ENCODE assay signal across 8 mouse cellular contexts in the genomic region with DNA sequence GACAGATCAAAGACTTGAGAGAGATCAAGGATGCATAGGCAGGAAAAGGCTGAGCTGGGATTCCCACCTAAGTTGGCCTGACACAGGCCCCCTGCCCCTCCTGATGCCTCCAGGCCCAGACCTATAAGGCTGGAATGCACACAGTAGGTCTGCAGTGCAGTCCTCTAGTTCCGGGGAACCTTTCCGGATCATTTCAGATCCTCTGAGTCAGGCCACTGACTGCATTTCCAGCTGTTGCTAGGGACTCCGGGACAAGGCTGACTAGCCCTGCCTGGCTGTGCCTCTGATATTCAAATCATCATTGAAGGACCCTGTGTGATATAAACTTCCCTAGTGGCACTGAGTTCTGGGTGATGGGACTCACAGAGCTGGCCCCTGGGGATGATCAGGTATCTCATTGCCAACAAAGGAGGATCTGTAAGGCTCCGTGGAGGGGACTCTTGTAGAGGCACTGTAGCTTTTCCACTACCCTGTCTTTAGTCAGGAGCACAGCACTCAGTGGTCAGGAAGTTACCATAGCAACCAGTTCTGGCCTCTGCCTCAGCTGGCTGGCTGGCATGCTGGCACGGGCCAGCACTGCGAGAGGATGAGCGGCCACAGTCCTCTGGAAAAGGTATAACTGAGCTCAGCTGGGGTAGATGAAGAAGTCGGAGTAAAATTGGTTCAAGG.
DNase-seq lines count a peak whose midpoint lies in the region; ATAC-seq and TF ChIP-seq lines count a peak whose summit lies in the region.

No protein-coding gene starts in this region.

- no peak for TF ChIP-seq CTCF in olfactory bulb, adult 2 months (IDR thresholded peaks at IDR 0.05; ENCODE audit: insufficient read depth, low read depth, low read length)

- DNase-seq in adrenal gland, adult (ENCODE audit: inconsistent age in 2 of 2, low spot score in 1 of 2): peak; percentile 74 to 88
- DNase-seq in adrenal gland, adult 8-10 months: no peak
- DNase-seq in neural tube, embryonic 11.5 days (ENCODE audit: low spot score): peak; percentile 46
- DNase-seq in neural tube, embryonic 10.5 days (ENCODE audit: extremely low spot score, low spot score): no peak
- DNase-seq in liver, embryonic 11.5 days (ENCODE audit: low spot score): no peak
- DNase-seq in gastrocnemius, postnatal 25 days: no peak

- H3K4me3 ChIP-seq in neural tube, embryonic 11.5 days (ENCODE audit: low read depth, low read length): no peak overlapping the region
- H3K4me3 ChIP-seq in hindbrain, embryonic 16.5 days (ENCODE audit: low read length): no peak overlapping the region
- H3K4me3 ChIP-seq in olfactory bulb, adult 2 months (ENCODE audit: insufficient read depth, low read depth, low read length): no peak overlapping the region
- no peak overlapping the region for H3K4me3 ChIP-seq in liver, embryonic 11.5 days (ENCODE audit: low read depth, low read length)

- 32% methylated on average over 8 of the region's 8 CpGs for WGBS in neural tube, embryonic 11.5 days
- 20% methylated on average over 8 of the region's 8 CpGs for WGBS in hindbrain, embryonic 16.5 days
- WGBS in olfactory bulb, adult 2 months: 52% methylated on average over 8 of the region's 8 CpGs
- WGBS in liver, embryonic 11.5 days: 78% methylated on average over 8 of the region's 8 CpGs

- H3K9ac ChIP-seq in neural tube, embryonic 11.5 days (ENCODE audit: low read length): no peak overlapping the region
- H3K9ac ChIP-seq in hindbrain, embryonic 16.5 days (ENCODE audit: low read depth, low read length): peak overlapping the region; percentile 53
- no peak overlapping the region for H3K9ac ChIP-seq in liver, embryonic 11.5 days (ENCODE audit: low read depth, low read length)

- H3K9me3 ChIP-seq in neural tube, embryonic 11.5 days (ENCODE audit: control insufficient read depth, low read length): no peaks in the 10 kb centered on the region
- H3K9me3 ChIP-seq in hindbrain, embryonic 16.5 days (ENCODE audit: control insufficient read depth, low read length): no peaks in the 10 kb centered on the region
- no peaks in the 10 kb centered on the region for H3K9me3 ChIP-seq in liver, embryonic 11.5 days (ENCODE audit: control insufficient read depth, low read length)

- H3K4me1 ChIP-seq in neural tube, embryonic 11.5 days (ENCODE audit: control insufficient read depth, insufficient read depth, low read length): no peaks in the 10 kb centered on the region
- H3K4me1 ChIP-seq in hindbrain, embryonic 16.5 days (ENCODE audit: control insufficient read depth, insufficient read depth, low read depth, low read length): peaks cover 24% of the 10 kb centered on the region
- H3K4me1 ChIP-seq in olfactory bulb, adult 2 months (ENCODE audit: control insufficient read depth, insufficient read depth, low read length): peaks cover 38% of the 10 kb centered on the region
- H3K4me1 ChIP-seq in liver, embryonic 11.5 days (replicated peaks; ENCODE audit: control insufficient read depth, insufficient read depth, low read length): 0 out of 2 replicates have a peak, but pooled peaks cover 5% of the 10 kb centered on the region

- peak; percentile 53; the same call in 1 of the 2 replicates for ATAC-seq in neural tube, embryonic 11.5 days (ENCODE audit: insufficient read depth, low FRiP score, low TSS enrichment)
- peak; percentile 90 for ATAC-seq in hindbrain, embryonic 16.5 days
- no peak for ATAC-seq in liver, embryonic 11.5 days (replicated peaks; ENCODE audit: low FRiP score)

- no peaks in the 10 kb centered on the region for H3K36me3 ChIP-seq in neural tube, embryonic 11.5 days (ENCODE audit: control insufficient read depth, insufficient read depth, low read length)
- H3K36me3 ChIP-seq in hindbrain, embryonic 16.5 days (ENCODE audit: control insufficient read depth, insufficient read depth, low read length): no peaks in the 10 kb centered on the region
- H3K36me3 ChIP-seq in liver, embryonic 11.5 days (ENCODE audit: control insufficient read depth, insufficient read depth, low read length): peaks cover 3% of the 10 kb centered on the region

- no peak overlapping the region for H3K4me2 ChIP-seq in neural tube, embryonic 11.5 days (ENCODE audit: low read depth)
- H3K4me2 ChIP-seq in hindbrain, embryonic 16.5 days (ENCODE audit: low read length): peak overlapping the region; percentile 33; the same call in 1 of the 2 replicates
- no peak overlapping the region for H3K4me2 ChIP-seq in liver, embryonic 11.5 days

- H3K27ac ChIP-seq in neural tube, embryonic 11.5 days (ENCODE audit: low read depth, low read length): no peak overlapping the region
- peak overlapping the region; percentile 57 for H3K27ac ChIP-seq in hindbrain, embryonic 16.5 days (ENCODE audit: low read depth, low read length)
- H3K27ac ChIP-seq in olfactory bulb, adult 2 months (ENCODE audit: insufficient read depth, low read depth, low read length): 0 out of 2 replicates have a peak overlapping the region, but pooled peaks have one; percentile 1
- H3K27ac ChIP-seq in liver, embryonic 11.5 days (ENCODE audit: low read depth, low read length): no peak overlapping the region

- TF ChIP-seq POLR2A in olfactory bulb, adult 2 months (IDR thresholded peaks at IDR 0.05; ENCODE audit: insufficient read depth, low read depth, low read length): no peak

- H3K27me3 ChIP-seq in neural tube, embryonic 11.5 days (ENCODE audit: control insufficient read depth, insufficient read depth, low read length): no peaks in the 10 kb centered on the region
- H3K27me3 ChIP-seq in hindbrain, embryonic 16.5 days (replicated peaks; ENCODE audit: control insufficient read depth, insufficient read depth, low read length): no peaks in the 10 kb centered on the region
- no peaks in the 10 kb centered on the region for H3K27me3 ChIP-seq in liver, embryonic 11.5 days (replicated peaks; ENCODE audit: control insufficient read depth, insufficient read depth, low read length)

Comparison
In these comparisons a context has a peak if more than half of its experiments do, and no peak if none do; other contexts are left out.
1. DNase-seq: peak in adrenal gland, adult (2 of 2) and neural tube, embryonic 11.5 days (single experiment); none in adrenal gland, adult 8-10 months (single experiment), neural tube, embryonic 10.5 days (single experiment), liver, embryonic 11.5 days (single experiment) and gastrocnemius, postnatal 25 days (single experiment).
2. H3K27ac ChIP-seq: peak in hindbrain, embryonic 16.5 days (single experiment) and olfactory bulb, adult 2 months (single experiment); none in neural tube, embryonic 11.5 days (single experiment) and liver, embryonic 11.5 days (single experiment).